Mouse (Mus musculus): ENCODE data around the gene Mov10. TPM values are rescaled to one million over a fixed set of nuclear protein-coding genes. Genes with fewer than 3 reads are reported as not detected.

Mov10 gene
- total and polyA plus RNA-seq, 3 experiments: 7.2 to 31.9 (median 18.4) TPM

GRCm38 (mm10) chr3:104783971-104784500 is 34.3 kb downstream of the Mov10 start:
- H3K4me2 ChIP-seq (ENCODE audit: insufficient read depth, low read depth, poor library complexity, severe bottlenecking): no peak overlapping the region
- no peak overlapping the region for H3K4me3 ChIP-seq (replicated peaks in 1 of 3; ENCODE audit: low read depth in 2 of 3, low read length in 2 of 3, poor library complexity in 1 of 3)
- H3K79me2 ChIP-seq (replicated peaks; ENCODE audit: control insufficient read depth, extremely low read depth, insufficient read depth, poor library complexity, severe bottlenecking): no peaks in the 10 kb centered on the region
- in situ Hi-C loops (cut with MboI; ENCODE audit: low pct_ligation_motif_present, low pct_unique_long_range_greater_than_20kb, low sequenced_read_pairs): loop anchor here (10.0 kb wide), 2 partner anchors 181 to 271 kb away; partner anchors contain the start of genes Cttnbp2nl and Wnt2b
- no peak overlapping the region for H3K9ac ChIP-seq (ENCODE audit: insufficient read depth, low read depth)
- H3K27ac ChIP-seq (ENCODE audit: insufficient read depth, low read depth): no peak overlapping the region
- no peaks in the 10 kb centered on the region for H3K9me3 ChIP-seq (replicated peaks; ENCODE audit: low read length)
- TF ChIP-seq TCF12 (IDR thresholded peaks at IDR 0.05; ENCODE audit: low read depth, low read length) (no peak), USF1 (IDR thresholded peaks at IDR 0.05; ENCODE audit: low read depth, low read length) (no peak), JUND (conservative IDR thresholded peaks at IDR 0.05; ENCODE audit: low read depth, low read length) (no peak), SMC3 (IDR thresholded peaks at IDR 0.05; ENCODE audit: low read depth, low read length) (no peak), CHD2 (IDR thresholded peaks at IDR 0.05; ENCODE audit: low read length) (no peak), PAX5 (IDR thresholded peaks at IDR 0.05; ENCODE audit: low read length) (no peak)
- dilution Hi-C loops (cut with MboI; ENCODE audit: extremely low pct_ligation_motif_present, extremely low pct_unique_long_range_greater_than_20kb, low sequenced_read_pairs): no loop called here
- DNase-seq (ENCODE audit: extremely low read depth): no peak
- H3K4me1 ChIP-seq (ENCODE audit: control insufficient read depth in 1 of 2, insufficient read depth in 2 of 2): peaks cover 3 to 39% of the 10 kb centered on the region in 2 experiments; a peak in 3 of 4 replicates
- H3K36me3 ChIP-seq (replicated peaks in 1 of 2; ENCODE audit: control insufficient read depth in 1 of 2, insufficient read depth in 1 of 2, low read length in 1 of 2): peaks cover 0 to 25% of the 10 kb centered on the region in 2 experiments
- H3K27me3 ChIP-seq (replicated peaks): peaks cover under 1% of the 10 kb centered on the region

- Histone ChIP-seq H3K4me2 (ENCODE audit: insufficient read depth, low read depth, poor library complexity, severe bottlenecking) (peak overlapping the region; percentile 93), H3K27ac (ENCODE audit: insufficient read depth, low read depth) (no peak overlapping the region), H3K9me3 (replicated peaks; ENCODE audit: low read length) (no peaks in the 10 kb centered on the region), H3K36me3 (replicated peaks in 1 of 2; ENCODE audit: control insufficient read depth in 1 of 2, insufficient read depth in 1 of 2, low read length in 1 of 2) (peaks cover 0 to 25% of the 10 kb centered on the region in 2 experiments), H3K9ac (ENCODE audit: insufficient read depth, low read depth) (peak overlapping the region; percentile 32; the same call in 1 of the 2 replicates), H3K4me3 (replicated peaks in 1 of 3; ENCODE audit: low read depth in 2 of 3, low read length in 2 of 3, poor library complexity in 1 of 3) (peak overlapping the region; percentile 63 to 69 (median 65)), H3K79me2 (replicated peaks; ENCODE audit: control insufficient read depth, extremely low read depth, insufficient read depth, poor library complexity, severe bottlenecking) (no peaks in the 10 kb centered on the region), H3K27me3 (replicated peaks) (peaks cover 4% of the 10 kb centered on the region), H3K4me1 (ENCODE audit: control insufficient read depth in 1 of 2, insufficient read depth in 2 of 2) (peaks cover 3 to 26% of the 10 kb centered on the region in 2 experiments; a peak in 3 of 4 replicates)
- dilution Hi-C loops (cut with MboI; ENCODE audit: extremely low pct_ligation_motif_present, extremely low pct_unique_long_range_greater_than_20kb, low sequenced_read_pairs): no loop called here
- in situ Hi-C loops (cut with MboI; ENCODE audit: low pct_ligation_motif_present, low pct_unique_long_range_greater_than_20kb, low sequenced_read_pairs): loop anchor here (10.0 kb wide), 2 partner anchors 183 to 273 kb away; partner anchors contain the start of genes Cttnbp2nl and Wnt2b
- peak; percentile 44 for DNase-seq (ENCODE audit: extremely low read depth)
- TF ChIP-seq KAT2A (IDR thresholded peaks at IDR 0.05; ENCODE audit: insufficient replicate concordance, low read length) (no peak), MAX (IDR thresholded peaks at IDR 0.05; ENCODE audit: low read length) (no peak), CTCF (conservative IDR thresholded peaks at IDR 0.05 in 1 of 2, IDR thresholded peaks at IDR 0.05 in 1 of 2; ENCODE audit: low read depth in 2 of 2, low read length in 2 of 2) (peak in 1 of 2 experiments; percentile 27; a peak in 2 of 4 replicates), HCFC1 (IDR thresholded peaks at IDR 0.05; ENCODE audit: low read depth, low read length) (no peak), MAZ (IDR thresholded peaks at IDR 0.05; ENCODE audit: low read depth, low read length) (0 out of 2 replicates have a peak, but pooled peaks have one; percentile 54), ELF1 (IDR thresholded peaks at IDR 0.05; ENCODE audit: low read depth, low read length) (peak; percentile 65; the same call in 1 of the 2 replicates), CHD1 (IDR thresholded peaks at IDR 0.05; ENCODE audit: low read depth, low read length) (no peak), MAFK (IDR thresholded peaks at IDR 0.05; ENCODE audit: insufficient replicate concordance, low read length) (no peak), MEF2A (IDR thresholded peaks at IDR 0.05; ENCODE audit: borderline replicate concordance, low read depth, low read length) (no peak), RAD21 (IDR thresholded peaks at IDR 0.05; ENCODE audit: low read depth, low read length) (no peak), POLR2A (IDR thresholded peaks at IDR 0.05; ENCODE audit: low read depth, low read length) (peak; percentile 32; the same call in 1 of the 2 replicates)
These were observed 36.2 kb downstream of the Mov10 start for GRCm38 (mm10) chr3:104782061-104782681.
